Mouse (Mus musculus): ENCODE measurements around the gene Crim1. TPM values are rescaled to one million over a fixed set of nuclear protein-coding genes. Genes with fewer than 3 reads are reported as not detected.

Gene Crim1
- total RNA-seq, 1 experiment from 2014 or later: 4.3 TPM

Other genes starting within 250 kb of the Crim1 start
- gene Fez2, start 217.9 kb downstream of the Crim1 start, total RNA-seq (2017): 15.8 and 17.1 TPM in 2 replicates

Data from neutrophil, adult 5-6 weeks (primary cell).